Mouse (Mus musculus) MEL (cell line): ENCODE measurements at regions not wholly inside any gene's neighbourhood (a gene's known extent, or its start where the extent isn't known, plus 50 kb on each side); places are given as distances from the start of the nearest gene placed in this dataset.

Source experiments
- GATA1 ChIP-seq: IDR thresholded peaks from 2 replicates; pipeline ENCODE4 v1.6.1; 2011; ENCODE audit warnings: low read depth, low read length, improper control_type of control experiment
- MEF2A ChIP-seq: IDR thresholded peaks from 2 replicates; pipeline ENCODE4 v1.6.1; 2014; ENCODE audit warnings: low read depth, mild to moderate bottlenecking, inconsistent platforms, low read length, improper control_type of control experiment; ENCODE audit not compliant: poor library complexity, insufficient replicate concordance, severe bottlenecking; ENCODE audit errors: extremely low read depth
- MXI1 ChIP-seq: IDR thresholded peaks from 2 replicates; pipeline ENCODE4 v1.6.1; 2011; ENCODE audit warnings: mild to moderate bottlenecking, low read depth, low read length, improper control_type of control experiment
- POLR2A ChIP-seq, 2 experiments: IDR thresholded peaks; 2 replicates each; pipeline ENCODE4 v1.6.1; 2011 to 2012; ENCODE audit warnings: low read length in 2 of 2, mild to moderate bottlenecking in 2 of 2, control low read depth in 1 of 2, improper control_type of control experiment in 1 of 2, low read depth in 1 of 2, moderate library complexity in 1 of 2; ENCODE audit not compliant: control insufficient read depth in 1 of 2, insufficient read depth in 1 of 2, poor library complexity in 1 of 2
- TBP ChIP-seq: IDR thresholded peaks from 2 replicates; pipeline ENCODE4 v1.8.0; 2011; ENCODE audit warnings: low read depth, low read length, improper control_type of control experiment
- UBTF ChIP-seq: IDR thresholded peaks from 2 replicates; pipeline ENCODE4 v1.6.1; 2012; ENCODE audit warnings: low read depth, mild to moderate bottlenecking, inconsistent platforms, low read length, improper control_type of control experiment, moderate library complexity, borderline replicate concordance; ENCODE audit not compliant: insufficient read depth
- USF2 ChIP-seq, 2 experiments: IDR thresholded peaks; 2 replicates each; pipeline ENCODE4 v1.6.1; 2011 to 2012; ENCODE audit warnings: improper control_type of control experiment in 2 of 2, low read length in 2 of 2, borderline replicate concordance in 1 of 2, inconsistent platforms in 1 of 2, low read depth in 1 of 2, mild to moderate bottlenecking in 1 of 2; ENCODE audit not compliant: insufficient read depth in 1 of 2

DNA sequence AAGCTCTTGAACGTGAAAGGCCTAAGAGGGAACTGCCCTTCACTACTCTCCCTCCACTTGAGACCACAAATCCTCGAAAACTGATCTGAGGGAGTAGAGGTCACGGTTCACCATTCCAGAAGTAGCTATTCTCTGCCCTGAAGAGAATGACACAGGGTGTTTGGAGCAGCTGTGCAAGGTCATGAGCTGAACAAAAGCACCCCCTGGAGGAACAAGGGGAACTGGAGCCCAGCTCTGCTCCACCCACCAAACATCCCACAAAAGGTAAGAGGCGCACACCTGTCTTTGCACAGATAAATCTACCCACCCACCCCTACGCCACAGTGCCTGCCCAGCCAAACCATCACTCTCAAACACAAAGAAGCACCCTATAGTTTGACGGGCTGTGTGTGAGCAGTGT, 90.4 kb upstream of the Clstn2 start:
- no peak for TF ChIP-seq USF2 (IDR thresholded peaks at IDR 0.05; ENCODE audit: borderline replicate concordance in 1 of 2, insufficient read depth in 1 of 2, low read depth in 1 of 2, low read length in 2 of 2)
- TF ChIP-seq POLR2A (IDR thresholded peaks at IDR 0.05; ENCODE audit: control insufficient read depth in 1 of 2, insufficient read depth in 1 of 2, low read depth in 1 of 2, low read length in 2 of 2, poor library complexity in 1 of 2) = no peak
- no peak for TF ChIP-seq TBP
- TF ChIP-seq MXI1 = no peak
- TF ChIP-seq MEF2A = no peak
- TF ChIP-seq GATA1 = no peak
- TF ChIP-seq UBTF = no peak
